Mouse (Mus musculus): ENCODE data around the gene Gpr61.

- no peak for TF ChIP-seq CTCF (IDR thresholded peaks at IDR 0.05; ENCODE audit: low read depth, low read length)
- TF ChIP-seq GATA1 (IDR thresholded peaks at IDR 0.05; ENCODE audit: borderline replicate concordance, low read length) = no peak
These were observed 32.6 kb upstream of the Gpr61 start for GRCm38 (mm10) chr3:108187111-108187795.

Data from G1E (cell line).